Mouse (Mus musculus): ENCODE measurements around the gene Clec11a. TPM values are rescaled to one million over a fixed set of nuclear protein-coding genes. Genes with fewer than 3 reads are reported as not detected.
A peak's percentile ranks its signal among the peaks of the same experiment; 100 is the strongest.

Clec11a gene
- polyA plus RNA-seq, 1 experiment from 2014 or later = 34.6 TPM

DNA sequence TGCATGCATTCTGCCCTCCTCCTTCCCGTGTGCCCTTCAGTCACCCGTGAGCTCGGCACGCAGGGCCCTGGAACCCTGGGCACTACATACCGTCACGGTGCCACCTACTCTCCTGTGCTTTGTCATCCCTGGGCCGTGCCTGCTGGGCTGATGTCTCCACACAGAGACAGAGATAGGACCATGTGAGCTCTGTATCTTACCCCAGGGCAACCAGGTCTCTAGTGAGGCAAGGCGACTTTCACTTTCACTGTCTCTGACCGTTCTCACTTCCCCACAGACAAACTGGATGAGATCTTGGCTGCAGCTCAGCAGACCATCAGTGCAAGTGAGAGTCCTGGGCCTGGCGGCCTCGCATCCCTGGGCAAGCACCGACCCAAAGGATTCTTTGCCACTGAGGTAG, 37.9 kb upstream of the Clec11a start:
- Histone ChIP-seq H3K36me3 (ENCODE audit: control insufficient read depth, insufficient read depth, low read length) (no peaks in the 10 kb centered on the region), H3K9ac (ENCODE audit: low read depth, low read length) (no peak overlapping the region), H3K27me3 (replicated peaks; ENCODE audit: control insufficient read depth, insufficient read depth, low read length) (peaks cover 21% of the 10 kb centered on the region), H3K9me3 (ENCODE audit: control insufficient read depth, low read length) (no peaks in the 10 kb centered on the region), H3K4me2 (ENCODE audit: low read depth, low read length) (no peak overlapping the region), H3K4me3 (ENCODE audit: low read depth, low read length) (no peak overlapping the region), H3K27ac (replicated peaks; ENCODE audit: low read depth, low read length) (no peak overlapping the region), H3K4me1 (ENCODE audit: control insufficient read depth, insufficient read depth, low read length) (no peaks in the 10 kb centered on the region)
- 77% methylated on average over 12 of the region's 12 CpGs for WGBS
- ATAC-seq (ENCODE audit: low read depth) = no peak
- DNase-seq (ENCODE audit: low spot score) = no peak

DNA sequence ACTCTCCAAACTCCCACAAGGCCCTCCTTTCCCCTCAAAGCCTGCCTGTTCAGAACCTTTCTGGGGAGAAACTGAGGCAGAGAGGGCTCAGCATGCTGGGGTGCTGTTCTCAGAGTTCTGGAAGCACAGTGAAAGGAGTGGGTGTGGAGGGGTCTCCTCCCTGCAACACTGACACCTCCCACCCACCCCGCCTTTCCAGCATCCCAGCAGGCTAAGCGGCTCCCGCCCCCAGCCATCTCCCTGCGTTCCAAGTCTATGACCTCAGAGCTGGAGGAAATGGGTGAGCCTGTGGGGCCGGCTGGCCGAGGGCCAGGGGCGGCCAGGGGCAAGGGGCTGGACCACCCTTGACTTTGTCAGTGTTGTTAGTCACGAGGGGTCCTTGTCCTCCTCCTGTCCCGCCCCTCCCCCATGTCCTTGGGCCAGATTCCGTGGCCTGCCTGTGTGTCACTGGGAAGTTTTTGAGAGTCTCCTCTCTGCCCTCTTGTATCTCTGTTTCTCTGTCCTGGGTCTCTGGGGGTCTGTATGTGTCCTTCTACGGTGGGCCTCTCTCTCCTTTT, 36.8 kb upstream of the Clec11a start:
- 25% methylated on average over 11 of the region's 11 CpGs for WGBS
- Histone ChIP-seq H3K36me3 (ENCODE audit: control insufficient read depth, insufficient read depth, low read length) (no peaks in the 10 kb centered on the region), H3K9me3 (ENCODE audit: control insufficient read depth, low read length) (no peaks in the 10 kb centered on the region), H3K4me1 (ENCODE audit: control insufficient read depth, insufficient read depth, low read length) (no peaks in the 10 kb centered on the region), H3K4me2 (ENCODE audit: low read depth, low read length) (no peak overlapping the region), H3K4me3 (ENCODE audit: low read depth, low read length) (no peak overlapping the region), H3K27me3 (replicated peaks; ENCODE audit: control insufficient read depth, insufficient read depth, low read length) (peaks cover 24% of the 10 kb centered on the region), H3K27ac (replicated peaks; ENCODE audit: low read depth, low read length) (no peak overlapping the region), H3K9ac (ENCODE audit: low read depth, low read length) (no peak overlapping the region)
- ATAC-seq (ENCODE audit: low read depth) (peak; percentile 28; the same call in 1 of the 2 replicates), DNase-seq (ENCODE audit: low spot score) (no peak)

DNA sequence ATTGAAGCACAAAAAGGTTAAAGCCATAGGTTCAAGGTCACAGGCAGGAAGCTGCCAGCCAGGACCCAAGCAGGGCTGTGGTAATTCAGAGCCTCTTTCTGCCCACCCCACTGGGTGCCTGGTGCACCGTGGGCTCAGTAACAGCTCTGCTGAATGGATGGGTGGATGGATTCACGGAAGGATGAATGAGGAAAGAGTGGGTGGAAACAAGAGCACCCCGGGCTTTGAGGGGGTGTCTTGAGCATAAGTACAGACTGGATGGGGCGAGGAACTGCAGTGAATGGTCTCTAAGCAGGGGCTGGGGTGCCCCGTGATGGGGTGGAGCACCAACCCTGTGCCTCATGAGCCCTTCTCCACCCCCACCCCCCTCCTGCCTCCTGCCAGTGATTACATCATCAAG, 35.0 kb upstream of the Clec11a start:
- H3K27me3 ChIP-seq (replicated peaks; ENCODE audit: control insufficient read depth, insufficient read depth, low read length) = peaks cover 42% of the 10 kb centered on the region
- 68% methylated on average over 5 of the region's 5 CpGs for WGBS

DNA sequence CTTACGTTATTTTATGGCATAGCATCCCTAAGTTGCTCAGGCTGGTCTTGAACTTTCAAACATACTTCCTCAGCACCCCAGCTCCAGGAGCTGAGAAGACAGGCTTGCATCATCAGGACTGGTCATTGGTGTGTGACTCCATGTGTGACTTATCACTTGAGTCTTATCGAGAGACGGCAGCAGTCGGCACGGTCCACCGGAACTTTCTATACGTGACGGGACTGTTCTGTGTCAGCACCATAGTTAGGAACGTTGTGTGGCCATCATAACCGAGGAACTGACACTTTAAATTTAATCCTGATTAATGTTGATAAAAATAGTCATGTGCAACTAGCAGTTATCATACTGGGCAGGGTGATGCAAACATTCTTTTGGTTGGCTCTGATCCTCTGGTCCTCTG, 34.4 kb upstream of the Clec11a start:
- Histone ChIP-seq H3K4me3 (ENCODE audit: low read depth, low read length) (no peak overlapping the region), H3K36me3 (ENCODE audit: control insufficient read depth, insufficient read depth, low read length) (no peaks in the 10 kb centered on the region), H3K9ac (ENCODE audit: low read depth, low read length) (no peak overlapping the region), H3K27me3 (replicated peaks; ENCODE audit: control insufficient read depth, insufficient read depth, low read length) (peaks cover 48% of the 10 kb centered on the region), H3K4me1 (ENCODE audit: control insufficient read depth, insufficient read depth, low read length) (0 out of 2 replicates have a peak, but pooled peaks cover 2% of the 10 kb centered on the region), H3K4me2 (ENCODE audit: low read depth, low read length) (no peak overlapping the region), H3K27ac (replicated peaks; ENCODE audit: low read depth, low read length) (no peak overlapping the region), H3K9me3 (ENCODE audit: control insufficient read depth, low read length) (no peaks in the 10 kb centered on the region)
- DNase-seq (ENCODE audit: low spot score) (no peak), ATAC-seq (ENCODE audit: low read depth) (no peak)
- 85% methylated on average over 10 of the region's 10 CpGs for WGBS

More for the DNA sequence above, 35.0 kb upstream of the Clec11a start:
- no peaks in the 10 kb centered on the region for H3K4me1 ChIP-seq (ENCODE audit: control insufficient read depth, insufficient read depth, low read length)
- no peak overlapping the region for H3K27ac ChIP-seq (replicated peaks; ENCODE audit: low read depth, low read length)
- no peaks in the 10 kb centered on the region for H3K9me3 ChIP-seq (ENCODE audit: control insufficient read depth, low read length)
- H3K9ac ChIP-seq (ENCODE audit: low read depth, low read length) = no peak overlapping the region
- DNase-seq (ENCODE audit: low spot score) (no peak), ATAC-seq (ENCODE audit: low read depth) (no peak)
- no peak overlapping the region for H3K4me2 ChIP-seq (ENCODE audit: low read depth, low read length)
- H3K4me3 ChIP-seq (ENCODE audit: low read depth, low read length) = no peak overlapping the region
- H3K36me3 ChIP-seq (ENCODE audit: control insufficient read depth, insufficient read depth, low read length) = no peaks in the 10 kb centered on the region

DNA sequence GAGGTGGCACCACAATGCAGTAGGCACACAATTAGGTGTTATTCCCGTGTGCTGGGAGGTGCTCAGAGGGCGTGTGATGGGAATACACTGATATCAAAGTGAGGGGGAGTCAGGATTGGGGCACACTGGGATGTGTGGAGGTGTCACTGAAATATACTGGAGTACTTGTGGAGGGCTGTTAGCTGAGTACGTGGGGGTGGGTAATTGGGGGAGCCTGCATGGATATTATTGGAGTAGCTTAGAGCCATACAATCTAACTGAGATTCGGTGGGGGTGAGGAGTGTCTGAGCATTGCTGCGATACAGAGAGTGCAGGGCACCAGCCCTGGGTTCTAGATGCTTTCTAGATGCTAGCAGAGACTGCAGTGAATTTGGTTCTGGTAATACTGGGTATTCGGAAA, 33.5 kb upstream of the Clec11a start:
- Histone ChIP-seq H3K27me3 (replicated peaks; ENCODE audit: control insufficient read depth, insufficient read depth, low read length) (peaks cover 57% of the 10 kb centered on the region), H3K27ac (replicated peaks; ENCODE audit: low read depth, low read length) (no peak overlapping the region), H3K4me1 (ENCODE audit: control insufficient read depth, insufficient read depth, low read length) (peaks cover 6% of the 10 kb centered on the region; the same call in 1 of the 2 replicates), H3K9me3 (ENCODE audit: control insufficient read depth, low read length) (no peaks in the 10 kb centered on the region), H3K36me3 (ENCODE audit: control insufficient read depth, insufficient read depth, low read length) (no peaks in the 10 kb centered on the region), H3K9ac (ENCODE audit: low read depth, low read length) (no peak overlapping the region), H3K4me2 (ENCODE audit: low read depth, low read length) (no peak overlapping the region), H3K4me3 (ENCODE audit: low read depth, low read length) (no peak overlapping the region)
- 60% methylated on average over 6 of the region's 6 CpGs for WGBS
- no peak for DNase-seq (ENCODE audit: low spot score)
- ATAC-seq (ENCODE audit: low read depth) = no peak

DNA sequence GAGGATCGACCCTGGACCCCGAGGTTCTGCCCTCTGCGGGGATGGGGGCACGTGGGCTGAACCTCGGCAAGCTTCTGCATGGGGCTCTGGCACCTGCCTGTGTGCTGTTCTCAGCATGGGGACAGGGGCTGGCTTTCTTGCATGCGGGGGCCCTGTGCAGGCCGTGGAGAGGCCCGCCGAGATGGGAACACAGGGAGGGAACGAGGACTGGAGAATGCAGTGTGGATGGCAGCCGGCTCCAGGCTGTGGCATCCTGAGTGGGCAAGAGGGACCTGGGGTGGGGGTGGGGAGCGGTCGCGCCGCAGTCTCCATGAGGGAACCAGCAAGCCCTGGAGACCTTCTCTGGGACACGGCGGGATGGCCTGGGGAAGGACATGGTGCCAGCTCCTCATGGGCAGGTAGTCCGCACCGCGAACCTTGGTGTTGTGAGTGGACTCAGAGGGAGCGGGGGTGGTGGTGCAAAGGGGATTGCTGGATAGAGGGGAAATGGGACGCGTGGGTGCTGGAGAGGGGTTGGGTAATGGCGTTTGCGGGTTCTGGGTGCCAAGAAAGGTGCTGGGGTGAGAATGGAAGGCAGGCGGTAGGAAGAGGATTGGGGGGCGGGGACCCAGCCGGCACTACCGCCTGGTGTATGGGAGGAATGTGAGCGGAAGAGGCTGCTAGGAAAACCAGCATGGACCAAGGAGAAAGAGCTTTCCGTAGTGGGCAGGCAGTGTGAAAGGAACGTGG, 30.6 kb upstream of the Clec11a start:
- H3K4me2 ChIP-seq (ENCODE audit: low read depth, low read length) = peak overlapping the region; percentile 73; the same call in 1 of the 2 replicates
- no peak for ATAC-seq (ENCODE audit: low read depth)

DNA sequence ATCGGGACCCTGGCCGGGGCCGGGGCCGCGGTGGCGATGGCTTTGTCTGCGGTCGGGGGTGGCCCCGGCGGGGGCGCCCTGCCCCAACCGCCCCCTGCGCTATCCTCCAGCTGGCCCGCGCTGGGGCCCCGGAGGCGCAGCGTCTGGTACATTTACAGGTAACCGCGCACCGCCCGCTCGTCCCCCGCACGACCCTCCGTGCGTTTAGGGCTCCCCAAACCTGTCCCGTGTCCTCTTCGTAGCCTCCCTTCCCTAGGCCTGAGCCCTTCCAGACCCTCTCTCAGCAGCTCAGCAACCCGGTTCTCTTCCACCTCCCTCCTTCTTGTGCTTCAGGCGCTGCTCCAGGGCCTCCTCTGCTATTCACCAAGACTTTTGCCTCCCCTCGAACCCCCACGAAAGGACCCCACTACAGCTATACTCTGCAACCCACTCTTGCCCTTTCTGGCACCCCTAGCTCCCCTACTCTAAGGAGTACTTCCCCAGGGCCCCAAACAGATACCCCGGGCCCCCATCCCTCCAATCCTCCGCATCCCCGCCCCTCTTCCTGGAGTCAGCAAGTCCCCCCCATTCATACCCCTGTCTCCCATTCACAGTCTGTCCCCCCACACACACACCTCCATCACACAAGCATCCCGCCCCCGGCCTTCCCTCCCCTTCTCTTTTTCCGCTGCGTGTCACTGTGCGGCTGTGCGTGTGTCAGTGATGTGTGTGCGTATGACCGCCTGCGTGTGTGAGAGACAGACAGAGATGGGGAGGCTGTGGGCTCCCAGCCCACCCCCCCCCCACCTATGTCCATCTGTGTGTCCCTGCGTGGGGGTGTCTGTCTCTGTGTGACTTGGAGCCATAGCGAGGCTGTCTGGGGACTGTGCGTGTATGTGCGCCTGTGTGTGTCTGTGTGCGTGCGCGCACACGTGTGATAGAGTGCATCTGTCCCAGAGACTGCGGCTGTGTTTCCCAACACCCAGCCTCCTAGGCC, 29.6 kb upstream of the Clec11a start:
- ATAC-seq (ENCODE audit: low read depth) = peak; percentile 31; the same call in 1 of the 2 replicates
- Histone ChIP-seq H3K27me3 (replicated peaks; ENCODE audit: control insufficient read depth, insufficient read depth, low read length) (peaks cover 74% of the 10 kb centered on the region), H3K4me2 (ENCODE audit: low read depth, low read length) (peak overlapping the region; percentile 73), H3K9me3 (ENCODE audit: control insufficient read depth, low read length) (no peaks in the 10 kb centered on the region), H3K9ac (ENCODE audit: low read depth, low read length) (peak overlapping the region; percentile 30; the same call in 1 of the 2 replicates), H3K36me3 (ENCODE audit: control insufficient read depth, insufficient read depth, low read length) (no peaks in the 10 kb centered on the region), H3K4me3 (ENCODE audit: low read depth, low read length) (peak overlapping the region; percentile 42), H3K27ac (replicated peaks; ENCODE audit: low read depth, low read length) (no peak overlapping the region), H3K4me1 (ENCODE audit: control insufficient read depth, insufficient read depth, low read length) (peaks cover 6% of the 10 kb centered on the region; the same call in 1 of the 2 replicates)
- 5% methylated on average over 31 of the region's 54 CpGs for WGBS
- no peak for DNase-seq (ENCODE audit: low spot score)

More for the DNA sequence above, 30.6 kb upstream of the Clec11a start:
- Histone ChIP-seq H3K4me3 (ENCODE audit: low read depth, low read length) (no peak overlapping the region), H3K9me3 (ENCODE audit: control insufficient read depth, low read length) (no peaks in the 10 kb centered on the region), H3K27me3 (replicated peaks; ENCODE audit: control insufficient read depth, insufficient read depth, low read length) (peaks cover 74% of the 10 kb centered on the region), H3K9ac (ENCODE audit: low read depth, low read length) (no peak overlapping the region), H3K27ac (replicated peaks; ENCODE audit: low read depth, low read length) (no peak overlapping the region), H3K36me3 (ENCODE audit: control insufficient read depth, insufficient read depth, low read length) (no peaks in the 10 kb centered on the region), H3K4me1 (ENCODE audit: control insufficient read depth, insufficient read depth, low read length) (peaks cover 6% of the 10 kb centered on the region; the same call in 1 of the 2 replicates)
- DNase-seq (ENCODE audit: low spot score) = no peak
- 3% methylated on average over 32 of the region's 32 CpGs for WGBS

Data from embryonic facial prominence, embryonic 14.5 days (tissue).